Mouse (Mus musculus): ENCODE results near the gene Tubgcp6.
A peak's percentile ranks its signal among the peaks of the same experiment; 100 is the strongest.

Tubgcp6 gene

GRCm38 (mm10) chr15:89141443-89141842 lies 18.5 kb upstream of the Tubgcp6 start:
- DNase-seq, result no peak

- DNase-seq, result no peak
These were observed 17.8 kb upstream of the Tubgcp6 start, which contains the start of gene Mapk12 for GRCm38 (mm10) chr15:89140659-89141252. TSS of gene Mapk12 (minus strand) at chr15:89140703.

GRCm38 (mm10) chr15:89140048-89140658 lies 17.2 kb upstream of the Tubgcp6 start:
- no peak for DNase-seq

DNA sequence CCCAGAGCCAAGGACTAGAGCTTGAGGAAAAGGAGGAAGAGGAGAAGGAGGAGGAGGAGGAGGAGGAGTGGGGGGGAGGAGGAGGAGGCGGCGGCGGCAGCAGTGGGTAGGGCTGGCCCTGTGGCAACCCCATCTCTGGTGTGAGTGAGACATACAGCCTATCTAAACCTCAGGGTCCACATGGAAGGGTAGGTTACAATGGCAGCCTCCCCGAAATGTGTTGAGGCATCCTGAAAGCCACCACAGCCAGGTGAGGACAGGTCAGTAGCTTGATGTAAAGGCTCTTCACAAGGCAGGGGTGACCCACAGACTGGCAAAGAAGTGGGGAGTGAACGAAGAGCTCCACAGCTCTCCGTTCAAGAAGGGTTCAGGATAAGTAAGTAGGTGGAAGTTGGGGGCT lies 15.6 kb upstream of the Tubgcp6 start:
- no peak for DNase-seq

GRCm38 (mm10) chr15:89138046-89138405 lies 15.1 kb upstream of the Tubgcp6 start:
- DNase-seq, result no peak

DNA sequence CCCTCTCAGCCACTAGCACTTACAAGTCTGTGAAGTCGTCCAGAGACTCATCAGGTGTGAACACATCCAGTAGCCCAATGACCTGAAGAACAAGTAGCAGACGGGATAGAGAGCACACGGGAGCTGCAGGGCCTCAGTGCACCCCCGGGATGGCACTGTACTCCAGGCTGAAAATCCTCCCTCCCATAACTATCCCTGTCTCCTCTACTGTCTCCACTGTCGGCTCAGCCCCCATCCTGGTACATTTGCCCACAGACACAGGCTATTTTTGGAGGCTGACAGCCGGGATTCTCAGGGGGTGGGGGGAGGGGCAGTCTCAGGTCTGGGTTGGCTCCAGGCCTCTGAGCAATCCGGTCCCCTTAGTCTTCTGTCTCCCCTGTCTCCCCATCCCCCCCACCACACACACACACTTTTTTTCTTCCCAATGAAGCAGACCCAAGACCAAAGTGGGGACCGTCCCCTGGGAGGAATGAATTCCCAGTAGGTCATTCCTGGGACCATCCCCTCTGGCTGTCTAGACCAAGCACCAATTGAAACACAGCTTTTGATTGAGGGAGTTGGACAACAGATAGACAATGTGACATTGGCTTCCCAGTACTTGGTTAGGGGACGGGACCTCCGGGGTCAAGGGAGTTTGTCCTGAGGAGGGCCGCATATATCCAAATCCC lies 14.6 kb upstream of the Tubgcp6 start:
- DNase-seq, result no peak

- no peak for DNase-seq
These were observed 13.7 kb upstream of the Tubgcp6 start for GRCm38 (mm10) chr15:89136461-89137155.

- peak in 1 of 2 experiments; percentile 50 for DNase-seq
These were observed 8.4 kb upstream of the Tubgcp6 start for GRCm38 (mm10) chr15:89131316-89131715.

- no peak for DNase-seq
These were observed 7.3 kb upstream of the Tubgcp6 start for GRCm38 (mm10) chr15:89130245-89130644.

GRCm38 (mm10) chr15:89128382-89129350 lies 5.8 kb upstream of the Tubgcp6 start, which contains the start of gene Hdac10:
TSS of gene Hdac10 (minus strand) at chr15:89128700.
- peak; percentile 55 to 72 for DNase-seq

GRCm38 (mm10) chr15:89127364-89127940 lies 4.5 kb upstream of the Tubgcp6 start:
- no peak for DNase-seq

- no peak for DNase-seq
These were observed 3.7 kb upstream of the Tubgcp6 start for GRCm38 (mm10) chr15:89126622-89127021.

- DNase-seq, result no peak
These were observed 2.4 kb upstream of the Tubgcp6 start for GRCm38 (mm10) chr15:89125351-89125750.

DNA sequence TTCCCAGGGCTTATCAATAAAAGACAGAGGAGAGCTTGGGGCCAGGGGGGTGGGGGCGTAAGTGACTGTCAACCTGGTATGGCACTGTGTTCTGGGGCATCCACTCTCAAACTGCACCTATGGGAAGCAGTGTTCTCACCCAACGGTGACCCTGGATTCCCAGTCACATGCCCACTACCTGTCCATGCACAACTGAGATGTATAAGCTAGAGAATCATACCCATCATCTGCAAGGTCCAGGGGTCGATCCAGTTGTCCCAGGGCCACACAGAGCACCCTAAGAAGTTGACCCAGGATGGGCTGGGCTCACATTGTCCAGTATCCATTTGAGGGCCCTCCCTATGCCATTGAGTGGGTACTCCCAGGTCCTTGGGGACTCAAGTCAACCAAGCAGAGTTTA lies 1.4 kb upstream of the Tubgcp6 start:
- no peak for DNase-seq

- no peak for DNase-seq
These were observed 683 bp upstream of the Tubgcp6 start for GRCm38 (mm10) chr15:89123595-89123994.

- no peak for DNase-seq
These were observed 4.9 kb downstream of the Tubgcp6 start for GRCm38 (mm10) chr15:89118007-89118406.

- DNase-seq, result no peak
These were observed 12.8 kb downstream of the Tubgcp6 start for GRCm38 (mm10) chr15:89110147-89110546.

- DNase-seq, result no peak
These were observed 15.9 kb downstream of the Tubgcp6 start for GRCm38 (mm10) chr15:89106976-89107375.

GRCm38 (mm10) chr15:89106073-89106472 lies 16.8 kb downstream of the Tubgcp6 start:
- DNase-seq, result no peak

DNA sequence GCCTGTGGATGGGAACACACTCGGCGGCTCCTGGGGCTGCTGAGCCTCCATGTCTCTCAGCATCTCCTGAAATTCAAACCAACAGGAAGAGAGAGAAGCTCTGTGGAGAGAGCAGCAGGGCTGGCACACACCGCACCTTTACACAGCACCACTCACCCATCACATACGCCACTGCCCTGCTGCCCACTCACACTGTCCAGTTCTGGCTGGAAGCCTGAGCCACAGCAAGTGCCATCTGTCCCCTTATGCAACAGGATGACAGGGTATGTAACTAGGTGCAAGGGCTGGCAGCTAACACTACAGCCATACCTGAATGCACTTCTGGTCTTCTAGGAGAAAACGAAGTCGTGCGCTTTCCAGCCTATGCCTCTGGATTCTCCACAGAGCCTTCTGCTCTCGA lies 18.5 kb downstream of the Tubgcp6 start:
- DNase-seq, result no peak

DNA sequence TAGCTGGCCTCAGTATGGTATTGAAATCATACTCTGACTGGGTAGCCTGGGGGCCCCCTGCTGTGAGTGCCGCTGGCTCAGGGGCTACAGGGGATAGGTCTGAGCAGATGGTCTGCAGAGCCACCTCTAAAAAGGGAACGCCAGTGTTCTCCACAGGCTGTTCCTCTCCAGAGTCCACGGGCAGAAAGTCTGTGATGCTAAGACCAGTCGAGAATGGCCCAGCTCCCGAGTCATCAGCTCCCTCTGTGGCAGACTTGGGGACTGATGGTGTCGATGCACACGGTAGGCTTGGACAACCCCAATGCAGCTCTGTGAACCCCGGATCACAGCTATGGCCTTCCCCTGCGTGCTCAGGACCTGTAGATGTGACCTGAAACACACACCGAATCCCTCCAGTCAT lies 19.0 kb downstream of the Tubgcp6 start:
- DNase-seq, result no peak

DNA sequence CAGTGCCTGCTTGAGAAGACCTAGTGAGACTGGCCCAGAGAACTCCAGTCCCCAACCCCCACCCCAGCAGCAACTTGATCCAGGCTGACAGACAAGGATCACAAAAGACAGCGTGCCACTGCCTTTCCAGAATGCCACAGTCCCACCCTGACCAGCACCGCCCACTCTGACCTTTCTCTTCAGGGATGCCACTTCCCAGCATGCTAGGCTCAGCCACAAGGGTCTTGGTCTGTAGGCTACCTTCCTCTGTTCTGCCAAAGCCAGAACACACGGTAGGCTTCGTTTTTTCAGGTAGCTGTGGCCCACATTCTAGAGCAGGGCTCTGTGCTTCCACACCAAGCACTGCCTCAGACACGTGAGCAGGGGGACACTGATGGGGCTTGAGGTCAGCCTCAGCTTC lies 20.3 kb downstream of the Tubgcp6 start:
- no peak for DNase-seq

Data from thymus, adult 18-20 months (tissue).